Mouse (Mus musculus) ES-Bruce4 (cell line): ENCODE data around the gene Acot7.

ENCODE experiments used
- CTCF ChIP-seq: IDR thresholded peaks from one replicate; pipeline ENCODE4 v1.8.1; 2011; ENCODE audit warnings: low read depth, low read length
- EP300 ChIP-seq: IDR thresholded peaks from 2 replicates; pipeline ENCODE4 v1.6.1; 2011; ENCODE audit warnings: low read depth, low read length; ENCODE audit not compliant: insufficient read depth
- POLR2A ChIP-seq: IDR thresholded peaks from one replicate; pipeline ENCODE4 v1.8.1; 2011; ENCODE audit warnings: low read length; ENCODE audit not compliant: insufficient read depth

DNA sequence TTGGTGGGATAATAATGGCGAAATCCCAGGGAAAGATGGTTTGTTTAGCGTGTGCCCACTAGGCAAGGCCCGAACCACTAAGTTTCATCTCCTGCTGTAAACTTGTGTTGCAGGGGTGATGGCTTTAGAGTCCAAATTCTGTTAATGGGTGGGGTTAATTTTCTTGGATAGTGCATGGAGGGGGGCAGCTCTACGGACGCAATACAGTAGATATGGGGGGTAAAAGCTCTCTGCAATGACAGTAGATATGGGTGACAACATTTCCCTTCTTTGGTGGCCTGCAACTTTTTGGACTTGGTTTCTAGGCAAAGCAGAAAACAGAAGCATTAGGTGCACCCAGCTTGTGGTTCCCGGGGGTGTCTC lies 779 bp upstream of the Acot7 start:
- TF ChIP-seq CTCF: no peak
- TF ChIP-seq EP300: no peak
- no peak for TF ChIP-seq POLR2A
